Mouse (Mus musculus) testis, adult 2 months (tissue): ENCODE measurements around the gene Gm10024. TPM values are rescaled to one million over a fixed set of nuclear protein-coding genes. Genes with fewer than 3 reads are reported as not detected.
"Not testable (repeated sequence)": the region's sequence is repeated elsewhere in the genome, so short reads cannot be mapped to it uniquely, and the experiment has no call there.

ENCODE experiments used
- H3K27ac ChIP-seq: fragments of 200-500 bp; 2 replicates; pipeline ENCODE4 v1.5.1; 2012; ENCODE audit warnings: low read depth, low read length; ENCODE audit not compliant: control insufficient read depth, insufficient read depth
- H3K27me3 ChIP-seq: fragments of 200-500 bp; 2 replicates; pipeline ENCODE4 v1.6.1; 2012; ENCODE audit warnings: mild to moderate bottlenecking, low read length, moderate library complexity; ENCODE audit not compliant: control insufficient read depth, insufficient read depth
- H3K36me3 ChIP-seq: fragments of 200-500 bp; 2 replicates; pipeline ENCODE4 v1.6.1; 2012; ENCODE audit warnings: mild to moderate bottlenecking, low read length; ENCODE audit not compliant: control insufficient read depth, insufficient read depth
- H3K4me1 ChIP-seq: fragments of 200-500 bp; 2 replicates; pipeline ENCODE4 v1.6.1; 2012; ENCODE audit warnings: low read length; ENCODE audit not compliant: control insufficient read depth, insufficient read depth
- H3K4me3 ChIP-seq: fragments of 200-500 bp; 2 replicates; pipeline ENCODE4 v1.5.1; 2012; ENCODE audit warnings: low read depth, mild to moderate bottlenecking, low read length, moderate library complexity, mixed read lengths; ENCODE audit not compliant: control insufficient read depth
- CTCF ChIP-seq: fragments of 200-500 bp; IDR thresholded peaks from 2 replicates; pipeline ENCODE4 v1.5.1; 2012; ENCODE audit warnings: low read depth, mild to moderate bottlenecking, inconsistent platforms, low read length, moderate library complexity; ENCODE audit not compliant: control insufficient read depth, insufficient read depth, insufficient replicate concordance
- POLR2A ChIP-seq: fragments of 200-500 bp; IDR thresholded peaks from 2 replicates; pipeline ENCODE4 v1.6.1; 2012; ENCODE audit warnings: low read depth, mild to moderate bottlenecking, inconsistent platforms, low read length, moderate library complexity; ENCODE audit not compliant: control insufficient read depth
- polyA plus RNA-seq: library from polyadenylated mRNA; depleted of rRNA; stranded (reverse); fragments of >200 nt; gene quantifications from 2 replicates; pipeline ENCODE4 v1.2.3, GENCODE M21; 2012; rRNA removed

Gm10024 gene
- polyA plus RNA-seq, result not detected in 2 replicates

DNA sequence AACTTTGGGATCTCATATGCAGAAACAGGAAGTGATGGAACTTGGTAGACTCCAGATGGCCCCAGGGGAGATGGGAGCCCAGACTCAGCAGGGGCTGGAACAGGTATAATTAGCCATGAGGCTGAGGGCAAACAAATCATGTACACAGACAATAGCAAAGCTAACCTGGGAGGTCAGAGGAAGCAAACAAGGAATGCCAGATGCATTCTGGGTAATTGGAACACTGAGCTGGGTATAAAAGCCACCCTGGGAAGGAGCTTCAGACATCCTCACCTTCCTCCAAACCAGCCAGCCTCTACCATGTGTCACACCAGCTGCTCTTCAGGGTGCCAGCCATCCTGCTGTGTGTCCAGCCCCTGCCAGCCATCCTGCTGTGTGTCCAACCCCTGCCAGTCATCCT lies at the start of gene Gm10024:
Gene Gm10024 (plus strand): TSS at position 301 of the 400 bp plus-strand sequence.
- H3K27ac ChIP-seq, H3K4me1 ChIP-seq, H3K4me3 ChIP-seq, H3K27me3 ChIP-seq, H3K36me3 ChIP-seq: not testable (repeated sequence)

GRCm38 (mm10) chr10:77663949-77664665 lies 47.1 kb upstream of the Gm10024 start:
- H3K4me1 ChIP-seq, result peaks cover 5% of the 10 kb centered on the region
- peak overlapping the region; percentile 14 for H3K4me3 ChIP-seq
- H3K27me3 ChIP-seq, result no peaks in the 10 kb centered on the region
- no peak overlapping the region for H3K27ac ChIP-seq
- no peaks in the 10 kb centered on the region for H3K36me3 ChIP-seq
- TF ChIP-seq CTCF, result no peak
- no peak for TF ChIP-seq POLR2A

DNA sequence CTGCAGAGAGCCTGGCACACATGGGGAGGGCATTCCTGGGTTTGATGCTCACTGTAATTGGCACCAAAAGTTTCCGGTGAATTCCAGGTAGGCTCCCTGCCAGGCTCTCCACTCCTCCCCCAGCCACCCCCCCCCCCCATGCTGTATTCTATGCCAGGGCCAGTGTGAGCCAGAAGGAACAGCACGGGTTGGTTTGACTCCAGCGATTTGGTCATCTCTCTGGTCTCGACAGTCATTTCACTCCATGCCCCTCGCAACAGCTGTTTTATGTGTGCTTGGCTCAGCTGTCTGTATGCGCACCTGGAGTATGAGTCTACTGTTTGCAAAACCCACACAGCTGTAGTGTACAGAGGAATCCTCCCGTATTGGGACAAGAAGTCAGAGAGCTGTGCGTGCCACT lies 44.9 kb upstream of the Gm10024 start:
- Histone ChIP-seq H3K36me3 (no peaks in the 10 kb centered on the region), H3K4me1 (peaks cover 5% of the 10 kb centered on the region), H3K27ac (no peak overlapping the region), H3K4me3 (no peak overlapping the region), H3K27me3 (no peaks in the 10 kb centered on the region)
- no peak for TF ChIP-seq POLR2A
- no peak for TF ChIP-seq CTCF

DNA sequence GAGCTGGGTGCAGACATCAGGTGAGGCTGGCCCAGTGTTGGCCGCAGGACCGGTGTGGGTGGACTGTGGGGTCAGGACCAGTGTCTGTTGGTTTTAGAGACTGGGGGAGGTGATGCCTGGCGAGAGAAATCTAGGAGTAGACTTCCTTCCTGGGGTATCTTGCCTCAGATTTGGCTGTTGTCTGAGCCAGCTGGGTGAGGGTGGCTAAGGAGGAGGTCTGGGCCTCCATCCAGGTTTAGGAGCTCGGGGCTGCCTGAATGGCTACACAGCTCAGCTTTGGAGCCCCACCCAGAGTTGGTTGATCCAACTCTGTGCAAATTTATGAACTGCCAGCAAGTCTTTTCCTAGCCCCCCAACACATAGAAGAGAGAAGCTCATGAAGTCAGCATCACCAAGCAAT lies 43.9 kb upstream of the Gm10024 start:
- H3K4me1 ChIP-seq, result peaks cover 5% of the 10 kb centered on the region
- H3K27ac ChIP-seq, result no peak overlapping the region
- no peaks in the 10 kb centered on the region for H3K27me3 ChIP-seq
- H3K36me3 ChIP-seq, result no peaks in the 10 kb centered on the region
- TF ChIP-seq CTCF (no peak), POLR2A (no peak)
- no peak overlapping the region for H3K4me3 ChIP-seq

DNA sequence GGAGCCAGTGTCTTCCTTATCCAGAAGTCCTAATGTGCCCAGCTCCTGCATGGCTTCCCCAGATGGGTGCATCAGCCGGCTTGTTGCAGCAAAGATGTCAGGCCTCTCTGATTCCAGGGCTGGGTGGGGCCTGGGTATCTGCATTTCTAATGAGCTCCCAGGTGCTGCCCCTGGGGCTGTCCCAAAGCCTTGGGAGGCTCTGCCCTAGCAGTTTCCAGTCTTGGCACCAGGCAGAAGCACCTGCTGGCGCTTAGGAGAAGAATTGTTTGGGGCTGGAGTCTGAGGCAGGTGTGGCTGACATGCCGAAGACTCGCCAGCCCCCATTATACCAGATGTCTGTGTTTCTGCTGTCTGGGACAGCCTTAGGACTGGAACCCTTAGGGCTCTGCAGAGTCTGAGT lies 40.5 kb upstream of the Gm10024 start:
- H3K4me3 ChIP-seq, result no peak overlapping the region
- TF ChIP-seq POLR2A (no peak), CTCF (no peak)
- H3K36me3 ChIP-seq, result no peaks in the 10 kb centered on the region
- H3K27me3 ChIP-seq, result no peaks in the 10 kb centered on the region
- H3K27ac ChIP-seq, result no peak overlapping the region
- no peaks in the 10 kb centered on the region for H3K4me1 ChIP-seq

DNA sequence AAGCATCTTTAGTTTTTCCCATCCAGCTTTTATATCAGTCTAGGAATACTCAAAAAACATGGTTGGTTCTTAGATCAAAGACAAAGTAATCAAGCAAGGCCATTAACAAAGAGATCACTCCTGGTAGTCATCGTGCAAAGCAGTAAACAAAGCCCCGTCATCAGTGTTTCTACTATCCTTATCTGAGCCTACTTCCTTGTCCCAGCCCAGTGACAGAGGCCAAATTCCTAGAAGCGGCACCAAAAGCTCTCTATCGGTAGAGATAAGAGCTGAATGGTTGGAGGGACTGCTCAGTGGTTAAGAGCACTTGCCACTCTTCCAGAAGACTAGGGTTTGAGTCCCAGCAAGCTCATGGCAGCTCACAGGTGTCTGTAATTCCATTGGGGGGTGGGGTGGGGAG lies 39.7 kb upstream of the Gm10024 start:
- Histone ChIP-seq H3K4me3 (no peak overlapping the region), H3K27me3 (no peaks in the 10 kb centered on the region), H3K4me1 (no peaks in the 10 kb centered on the region), H3K36me3 (no peaks in the 10 kb centered on the region), H3K27ac (no peak overlapping the region)
- TF ChIP-seq POLR2A, result no peak
- TF ChIP-seq CTCF, result no peak

GRCm38 (mm10) chr10:77673765-77674164 lies 37.5 kb upstream of the Gm10024 start:
- Histone ChIP-seq H3K4me3 (no peak overlapping the region), H3K4me1 (peaks cover 2% of the 10 kb centered on the region; the same call in 1 of the 2 replicates), H3K27me3 (no peaks in the 10 kb centered on the region), H3K27ac (no peak overlapping the region), H3K36me3 (no peaks in the 10 kb centered on the region)
- TF ChIP-seq CTCF, result no peak
- TF ChIP-seq POLR2A, result no peak

DNA sequence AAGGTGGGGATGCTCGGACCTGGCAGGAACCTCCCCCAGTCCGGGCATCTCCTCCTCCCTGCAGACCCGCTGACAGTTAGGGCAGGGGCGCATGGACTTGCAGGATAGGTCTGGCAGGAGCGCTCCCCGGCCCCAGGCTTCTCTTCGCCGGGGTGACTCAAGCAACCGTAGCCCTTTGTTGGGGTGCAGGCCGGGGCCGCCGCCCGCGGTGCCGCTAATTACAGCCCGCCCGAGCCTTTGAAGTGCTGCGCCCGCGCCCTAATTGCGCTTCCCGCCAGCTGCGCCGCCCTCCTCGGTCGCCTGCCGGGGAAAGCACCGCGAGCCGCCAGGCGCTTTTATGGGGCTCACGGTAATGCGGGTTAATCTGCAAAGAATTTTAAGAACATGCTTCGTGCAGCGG lies 33.7 kb upstream of the Gm10024 start:
- no peaks in the 10 kb centered on the region for H3K27me3 ChIP-seq
- H3K4me1 ChIP-seq, result peaks cover 2% of the 10 kb centered on the region; the same call in 1 of the 2 replicates
- no peaks in the 10 kb centered on the region for H3K36me3 ChIP-seq
- TF ChIP-seq POLR2A, result no peak
- no peak for TF ChIP-seq CTCF
- no peak overlapping the region for H3K4me3 ChIP-seq
- H3K27ac ChIP-seq, result no peak overlapping the region
